Mouse (Mus musculus) liver, adult 2 months (tissue): Measurements from ENCODE around the gene Prdx2. TPM values are rescaled to one million over a fixed set of nuclear protein-coding genes. Genes with fewer than 3 reads are reported as not detected.

Source experiments
- DNase-seq: peaks from one replicate; pipeline ENCODE4 v3.0.0-alpha.2; 2011; ENCODE audit warnings: low read depth, low spot score; ENCODE audit errors: extremely low read depth
- H3K27ac ChIP-seq: fragments of 200-500 bp; replicated peaks from 2 replicates; pipeline ENCODE4 v1.5.1; 2012; ENCODE audit warnings: low read depth, mild to moderate bottlenecking, control low read depth, inconsistent platforms, low read length; ENCODE audit not compliant: insufficient read depth
- H3K27me3 ChIP-seq: fragments of 200-500 bp; 2 replicates; pipeline ENCODE4 v1.6.1; 2012; ENCODE audit warnings: mild to moderate bottlenecking, moderate library complexity, low read length, inconsistent platforms; ENCODE audit not compliant: control insufficient read depth, insufficient read depth
- H3K36me3 ChIP-seq: fragments of 200-500 bp; 2 replicates; pipeline ENCODE4 v1.6.1; 2012; ENCODE audit warnings: low read length, inconsistent platforms; ENCODE audit not compliant: control insufficient read depth, insufficient read depth
- H3K4me1 ChIP-seq: fragments of 200-500 bp; 2 replicates; pipeline ENCODE4 v1.6.1; 2011; ENCODE audit warnings: low read length; ENCODE audit not compliant: control insufficient read depth, insufficient read depth
- H3K4me3 ChIP-seq: fragments of 200-500 bp; 2 replicates; pipeline ENCODE4 v1.5.1; 2011; ENCODE audit warnings: low read depth, mild to moderate bottlenecking, control low read depth, low read length, moderate library complexity; ENCODE audit not compliant: insufficient read depth
- H3K79me2 ChIP-seq: fragments of 200-500 bp; 2 replicates; pipeline ENCODE4 v1.6.1; 2012; ENCODE audit warnings: inconsistent platforms, mild to moderate bottlenecking, low read length, moderate library complexity; ENCODE audit not compliant: control insufficient read depth, insufficient read depth
- H3K9ac ChIP-seq: fragments of 200-500 bp; 2 replicates; pipeline ENCODE4 v1.6.1; 2012; ENCODE audit warnings: low read depth, mild to moderate bottlenecking, control low read depth, inconsistent platforms, low read length
- CTCF ChIP-seq: fragments of 200-500 bp; IDR thresholded peaks from 2 replicates; pipeline ENCODE4 v1.5.1; 2011; ENCODE audit warnings: low read depth, low read length, control low read depth
- POLR2A ChIP-seq: fragments of 200-500 bp; IDR thresholded peaks from 2 replicates; pipeline ENCODE4 v1.6.1; 2011; ENCODE audit warnings: low read length, control low read depth; ENCODE audit not compliant: insufficient read depth; ENCODE audit errors: extremely low read depth
- WGBS: fragments of 180-500 bp; shearing (Covaris S2); methylation state at CpG from one replicate; pipeline ENCODE4 v1.1.7; 2018; 5-methylcytosine and 5-hydroxymethylcytosine counted together
- polyA plus RNA-seq: library from polyadenylated mRNA; depleted of rRNA; stranded (reverse); fragments of >200 nt; gene quantifications from 2 replicates; pipeline ENCODE4 v1.2.3, GENCODE M21; 2012
- total RNA-seq: library from RNA; depleted of rRNA; stranded (reverse); fragments of >200 nt; gene quantifications from 2 replicates; pipeline ENCODE4 v1.2.3, GENCODE M21; 2014

The Prdx2 gene
- total and polyA plus RNA-seq, 2 experiments = 110 to 135 TPM

- Histone ChIP-seq H3K4me1 (peaks cover 15% of the 10 kb centered on the region), H3K36me3 (no peaks in the 10 kb centered on the region), H3K79me2 (no peaks in the 10 kb centered on the region), H3K9ac (no peak overlapping the region), H3K27ac (no peak overlapping the region), H3K27me3 (no peaks in the 10 kb centered on the region), H3K4me3 (no peak overlapping the region)
- no peak for TF ChIP-seq CTCF
- no peak for TF ChIP-seq POLR2A
- DNase-seq = no peak
- 82% methylated on average over 4 of the region's 4 CpGs for WGBS
These were observed 5.4 kb upstream of the Prdx2 start for GRCm38 (mm10) chr8:84963952-84964351.

DNA sequence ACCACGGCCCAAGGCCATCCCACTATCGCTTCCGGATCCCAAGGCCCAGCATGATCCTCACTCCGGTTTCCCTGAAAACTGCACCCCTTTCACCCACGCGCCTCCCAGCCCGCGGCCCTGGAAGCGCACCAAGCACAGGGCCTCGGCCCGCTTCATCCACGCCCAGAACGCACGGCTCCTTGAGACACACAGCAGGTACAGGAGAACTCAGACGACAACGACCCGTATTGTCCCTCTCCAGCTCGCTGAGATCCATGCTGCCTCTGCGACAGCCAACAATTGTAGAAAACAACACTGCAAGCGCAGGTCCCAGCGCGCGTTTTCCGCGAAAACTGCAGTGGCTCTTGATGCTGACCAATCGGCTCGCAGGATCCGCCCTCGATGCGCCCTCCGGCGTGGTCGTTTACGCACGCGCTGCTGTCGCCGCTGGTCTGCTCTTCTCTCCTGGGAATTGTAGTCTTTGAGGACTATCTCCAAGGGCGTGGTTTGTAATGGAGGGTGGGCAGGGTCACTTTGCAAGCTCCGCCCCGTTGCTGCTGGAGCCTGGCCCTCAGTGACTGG lies 3.6 kb upstream of the Prdx2 start:
- Histone ChIP-seq H3K27ac (peak overlapping the region; percentile 51), H3K36me3 (no peaks in the 10 kb centered on the region), H3K9ac (peak overlapping the region; percentile 61), H3K79me2 (no peaks in the 10 kb centered on the region), H3K4me1 (peaks cover 14% of the 10 kb centered on the region), H3K27me3 (no peaks in the 10 kb centered on the region), H3K4me3 (peak overlapping the region; percentile 69)
- WGBS = under 1% methylated on average over 41 of the region's 41 CpGs
- DNase-seq = peak; percentile 94
- no peak for TF ChIP-seq CTCF
- TF ChIP-seq POLR2A = peak; percentile 48; the same call in 1 of the 2 replicates

DNA sequence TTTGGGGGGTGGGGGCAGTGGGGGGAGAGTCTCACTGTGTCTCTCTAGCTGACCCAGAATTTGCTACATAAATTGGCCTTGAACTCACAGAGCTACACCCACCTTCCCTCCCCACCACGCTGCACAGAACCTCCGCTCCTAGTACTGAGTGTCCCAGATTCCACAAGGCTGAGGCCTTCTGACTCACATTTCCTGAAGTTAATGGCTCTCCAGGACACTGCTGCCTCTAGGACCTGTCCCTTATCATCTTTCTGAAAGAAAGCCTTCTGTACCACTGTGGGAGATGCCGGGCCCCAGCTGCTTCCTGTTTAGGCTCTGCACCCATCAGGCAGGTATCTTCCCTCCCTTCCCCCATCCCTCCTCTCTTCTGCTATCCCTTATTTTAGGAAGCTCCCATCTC lies 2.8 kb upstream of the Prdx2 start:
- DNase-seq = no peak
- no peak overlapping the region for H3K4me3 ChIP-seq
- no peak overlapping the region for H3K9ac ChIP-seq
- TF ChIP-seq CTCF = no peak
- TF ChIP-seq POLR2A = no peak
- no peaks in the 10 kb centered on the region for H3K79me2 ChIP-seq
- no peaks in the 10 kb centered on the region for H3K27me3 ChIP-seq
- peaks cover 14% of the 10 kb centered on the region for H3K4me1 ChIP-seq
- WGBS = 34% methylated on average over 3 of the region's 3 CpGs
- H3K27ac ChIP-seq = no peak overlapping the region
- peaks cover under 1% of the 10 kb centered on the region; the same call in 1 of the 2 replicates for H3K36me3 ChIP-seq

DNA sequence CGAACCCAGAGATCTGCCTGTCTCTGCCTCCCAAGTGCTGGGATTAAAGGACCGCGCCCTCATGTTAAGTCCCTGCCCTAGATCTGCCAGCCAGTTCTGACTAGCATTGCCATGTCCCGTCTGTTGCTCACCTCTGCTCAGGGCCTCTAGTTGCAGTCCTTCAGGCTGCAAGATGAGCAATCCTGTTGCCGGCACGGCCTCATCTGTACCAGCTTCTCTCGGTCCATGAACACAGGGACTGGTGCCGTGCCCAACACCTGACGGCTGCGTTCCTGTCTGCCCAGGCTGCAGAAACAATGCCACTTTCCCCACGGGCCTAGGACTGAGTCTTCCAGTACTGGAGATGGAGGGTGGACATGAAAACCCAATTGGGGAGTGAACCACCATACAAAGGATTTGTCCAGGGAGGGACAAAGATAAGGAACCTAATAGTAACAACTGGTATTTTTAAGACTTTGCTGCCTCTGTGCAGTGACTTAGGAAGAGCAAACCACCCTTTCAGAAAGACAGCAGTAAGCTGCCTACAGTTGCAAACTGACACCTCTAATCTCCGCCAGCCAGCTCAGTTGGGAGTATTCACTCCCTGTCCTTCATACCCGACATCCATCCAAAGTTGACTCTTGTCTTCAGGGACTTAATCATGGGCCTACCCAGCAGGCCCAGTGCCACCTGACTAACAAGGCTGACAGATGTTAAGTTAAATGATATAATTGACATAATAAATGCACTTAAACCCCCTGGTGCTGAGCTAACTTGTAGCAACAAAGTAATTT lies 1.7 kb upstream of the Prdx2 start:
- Histone ChIP-seq H3K27me3 (no peaks in the 10 kb centered on the region), H3K4me3 (no peak overlapping the region), H3K9ac (no peak overlapping the region), H3K4me1 (peaks cover 14% of the 10 kb centered on the region), H3K79me2 (no peaks in the 10 kb centered on the region), H3K36me3 (peaks cover 3% of the 10 kb centered on the region), H3K27ac (no peak overlapping the region)
- 95% methylated on average over 13 of the region's 13 CpGs for WGBS
- TF ChIP-seq CTCF = no peak
- TF ChIP-seq POLR2A = no peak
- no peak for DNase-seq

- TF ChIP-seq CTCF (no peak), POLR2A (no peak)
- peak overlapping the region; percentile 21; the same call in 1 of the 2 replicates for H3K9ac ChIP-seq
- H3K36me3 ChIP-seq = peaks cover 3% of the 10 kb centered on the region
- peak overlapping the region; percentile 79 for H3K27ac ChIP-seq
- H3K4me1 ChIP-seq = peaks cover 18% of the 10 kb centered on the region
- H3K27me3 ChIP-seq = no peaks in the 10 kb centered on the region
- 18% methylated on average over 2 of the region's 2 CpGs for WGBS
- no peak overlapping the region; the same call in 1 of the 2 replicates for H3K4me3 ChIP-seq
- no peaks in the 10 kb centered on the region for H3K79me2 ChIP-seq
- peak; percentile 35 for DNase-seq
These were observed 737 bp upstream of the Prdx2 start for GRCm38 (mm10) chr8:84968650-84969049.

DNA sequence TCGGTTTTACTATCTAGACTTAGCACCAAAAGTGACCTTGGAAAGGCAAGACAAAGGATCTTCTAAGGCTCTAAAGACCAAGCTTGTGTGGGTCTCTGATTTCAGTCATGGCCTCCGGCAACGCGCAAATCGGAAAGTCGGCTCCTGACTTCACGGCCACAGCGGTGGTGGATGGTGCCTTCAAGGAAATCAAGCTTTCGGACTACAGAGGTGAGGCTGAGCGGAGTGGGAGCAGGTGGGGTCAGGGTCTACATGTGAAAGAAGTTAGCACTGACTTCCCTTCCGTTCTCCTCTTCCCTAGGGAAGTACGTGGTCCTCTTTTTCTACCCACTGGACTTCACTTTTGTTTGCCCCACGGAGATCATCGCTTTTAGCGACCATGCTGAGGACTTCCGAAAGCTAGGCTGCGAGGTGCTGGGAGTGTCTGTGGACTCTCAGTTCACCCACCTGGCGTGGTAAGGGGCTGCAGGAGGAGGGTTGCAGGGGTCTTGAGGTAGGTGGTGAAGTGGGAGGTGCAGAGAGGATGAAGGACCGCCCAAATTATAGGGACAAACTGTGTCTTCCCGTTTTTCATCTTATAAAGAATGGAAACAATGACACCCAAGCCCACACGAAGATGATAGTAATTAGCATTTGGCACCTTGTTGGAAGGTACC lies 876 bp downstream of the Prdx2 start:
- peak overlapping the region; percentile 68 for H3K4me3 ChIP-seq
- H3K27me3 ChIP-seq = no peaks in the 10 kb centered on the region
- H3K4me1 ChIP-seq = peaks cover 24% of the 10 kb centered on the region
- no peak overlapping the region for H3K27ac ChIP-seq
- DNase-seq = no peak
- 25% methylated on average over 21 of the region's 21 CpGs for WGBS
- TF ChIP-seq POLR2A (no peak), CTCF (no peak)
- H3K9ac ChIP-seq = peak overlapping the region; percentile 62
- no peaks in the 10 kb centered on the region for H3K79me2 ChIP-seq
- peaks cover 3% of the 10 kb centered on the region for H3K36me3 ChIP-seq
